Mouse (Mus musculus) intestine, postnatal 0 days (tissue): ENCODE measurements around the gene Pdzk1ip1. TPM values are rescaled to one million over a fixed set of nuclear protein-coding genes. Genes with fewer than 3 reads are reported as not detected.

Experiments used
- ATAC-seq: fragments of 200-750 bp; cut with Nextera tagmentation; 2 replicates; pipeline ENCODE4 v1.8.0; 2017; ENCODE audit warnings: mild to moderate bottlenecking, moderate TSS enrichment, moderate library complexity
- H3K27ac ChIP-seq: fragments of 300-500 bp; sonication (generic); 2 replicates; pipeline ENCODE4 v1.5.1; 2014; ENCODE audit warnings: mild to moderate bottlenecking, low read depth, low read length, moderate library complexity
- H3K27me3 ChIP-seq: fragments of 300-500 bp; sonication (generic); replicated peaks from 2 replicates; pipeline ENCODE4 v1.6.1; 2014; ENCODE audit warnings: low read length, mixed read lengths; ENCODE audit not compliant: control insufficient read depth, insufficient read depth
- H3K36me3 ChIP-seq: fragments of 300-500 bp; sonication (generic); 2 replicates; pipeline ENCODE4 v1.6.1; 2014; ENCODE audit warnings: mild to moderate bottlenecking, moderate library complexity; ENCODE audit not compliant: control insufficient read depth, insufficient read depth
- H3K4me1 ChIP-seq: fragments of 300-500 bp; sonication (generic); replicated peaks from 2 replicates; pipeline ENCODE4 v1.6.1; 2014; ENCODE audit warnings: antibody characterized with exemption, low read length, mixed read lengths; ENCODE audit not compliant: control insufficient read depth, insufficient read depth
- H3K4me2 ChIP-seq: fragments of 300-500 bp; sonication (generic); replicated peaks from 2 replicates; pipeline ENCODE4 v1.6.1; 2014; ENCODE audit warnings: low read depth, mild to moderate bottlenecking, moderate library complexity
- H3K4me3 ChIP-seq: fragments of 300-500 bp; sonication (generic); 2 replicates; pipeline ENCODE4 v1.5.1; 2014; ENCODE audit warnings: low read depth, low read length
- H3K9ac ChIP-seq: fragments of 300-500 bp; sonication (generic); 2 replicates; pipeline ENCODE4 v1.6.1; 2014; ENCODE audit warnings: mild to moderate bottlenecking, low read depth, low read length
- H3K9me3 ChIP-seq: fragments of 300-500 bp; sonication (generic); 2 replicates; pipeline ENCODE4 v1.6.1; 2016; ENCODE audit warnings: mixed run types; ENCODE audit not compliant: control insufficient read depth
- CTCF ChIP-seq: sonication (generic); IDR thresholded peaks from 2 replicates; pipeline ENCODE4 v1.5.1; 2016; ENCODE audit warnings: low read depth, mild to moderate bottlenecking, control low read depth, antibody characterized with exemption, moderate library complexity
- WGBS: fragments of 180-500 bp; shearing (Covaris S2); extraction: QIAGEN DNeasy Blood & Tissue Kit; methylation state at CpG from one replicate; pipeline ENCODE4 v1.1.7; 2014; 5-methylcytosine and 5-hydroxymethylcytosine counted together
- polyA plus RNA-seq: library from polyadenylated mRNA; unstranded; fragments of >200 nt; fragmentation: Nextera tagmentation; extraction: Ambion mirVana; gene quantifications from 2 replicates; pipeline ENCODE4 v1.2.1, GENCODE M21; 2015

The Pdzk1ip1 gene
- 358 and 402 TPM in 2 replicates for polyA plus RNA-seq

- no peaks in the 10 kb centered on the region for H3K36me3 ChIP-seq
- peak within 1 kb of the TSS; percentile 43 for H3K9ac ChIP-seq
- H3K9me3 ChIP-seq = no peaks in the 10 kb centered on the region
- H3K4me2 ChIP-seq = peak within 1 kb of the TSS; percentile 62
- peak; percentile 73 for ATAC-seq
- H3K27me3 ChIP-seq = no peaks in the 10 kb centered on the region
- H3K27ac ChIP-seq = peak within 1 kb of the TSS; percentile 82
- 10% methylated on average over 11 of the region's 11 CpGs for WGBS
- TF ChIP-seq CTCF = no peak
- peak within 1 kb of the TSS; percentile 40 for H3K4me3 ChIP-seq
- H3K4me1 ChIP-seq = no peaks in the 10 kb centered on the region
These were observed at the start of gene Pdzk1ip1 for GRCm38 (mm10) chr4:115088611-115089338. Gene Pdzk1ip1, plus strand, starts transcription at chr4:115088708.

GRCm38 (mm10) chr4:115045621-115046020, 42.9 kb upstream of the Pdzk1ip1 start:
- TF ChIP-seq CTCF = no peak
- Histone ChIP-seq H3K4me3 (no peak overlapping the region), H3K36me3 (peaks cover 17% of the 10 kb centered on the region), H3K9me3 (no peaks in the 10 kb centered on the region), H3K4me1 (no peaks in the 10 kb centered on the region), H3K27ac (no peak overlapping the region), H3K27me3 (peaks cover 11% of the 10 kb centered on the region; the same call in 1 of the 2 replicates), H3K9ac (no peak overlapping the region), H3K4me2 (no peak overlapping the region)
- no peak for ATAC-seq
- WGBS = 76% methylated on average over 3 of the region's 3 CpGs

GRCm38 (mm10) chr4:115047750-115048149, 40.8 kb upstream of the Pdzk1ip1 start:
- no peaks in the 10 kb centered on the region for H3K36me3 ChIP-seq
- no peak overlapping the region for H3K4me2 ChIP-seq
- no peak overlapping the region for H3K4me3 ChIP-seq
- no peak for ATAC-seq
- H3K27ac ChIP-seq = no peak overlapping the region
- H3K9ac ChIP-seq = no peak overlapping the region
- H3K4me1 ChIP-seq = no peaks in the 10 kb centered on the region
- no peaks in the 10 kb centered on the region for H3K9me3 ChIP-seq
- peak; percentile 71 for TF ChIP-seq CTCF
- WGBS = 7% methylated on average over 5 of the region's 5 CpGs
- H3K27me3 ChIP-seq = peaks cover 30% of the 10 kb centered on the region

- no peak overlapping the region for H3K4me2 ChIP-seq
- no peaks in the 10 kb centered on the region for H3K9me3 ChIP-seq
- no peaks in the 10 kb centered on the region for H3K4me1 ChIP-seq
- no peak overlapping the region for H3K27ac ChIP-seq
- H3K36me3 ChIP-seq = no peaks in the 10 kb centered on the region
- no peak overlapping the region for H3K9ac ChIP-seq
- no peak for TF ChIP-seq CTCF
- H3K27me3 ChIP-seq = peaks cover 33% of the 10 kb centered on the region
- no peak for ATAC-seq
- 68% methylated on average over 8 of the region's 8 CpGs for WGBS
- H3K4me3 ChIP-seq = no peak overlapping the region
These were observed 40.3 kb upstream of the Pdzk1ip1 start for GRCm38 (mm10) chr4:115048190-115048589.

GRCm38 (mm10) chr4:115051245-115051644, 37.3 kb upstream of the Pdzk1ip1 start:
- H3K4me2 ChIP-seq = no peak overlapping the region
- H3K4me3 ChIP-seq = no peak overlapping the region
- no peaks in the 10 kb centered on the region for H3K4me1 ChIP-seq
- ATAC-seq = no peak
- peaks cover 60% of the 10 kb centered on the region for H3K27me3 ChIP-seq
- H3K36me3 ChIP-seq = no peaks in the 10 kb centered on the region
- H3K27ac ChIP-seq = no peak overlapping the region
- WGBS = 63% methylated on average over 5 of the region's 5 CpGs
- no peak overlapping the region for H3K9ac ChIP-seq
- TF ChIP-seq CTCF = no peak
- H3K9me3 ChIP-seq = no peaks in the 10 kb centered on the region

- Histone ChIP-seq H3K9ac (no peak overlapping the region), H3K27me3 (peaks cover 70% of the 10 kb centered on the region), H3K27ac (peak overlapping the region; percentile 21; the same call in 1 of the 2 replicates), H3K4me2 (peak overlapping the region; percentile 55), H3K4me3 (peak overlapping the region; percentile 29), H3K4me1 (no peaks in the 10 kb centered on the region), H3K36me3 (no peaks in the 10 kb centered on the region), H3K9me3 (no peaks in the 10 kb centered on the region)
- 2% methylated on average over 36 of the region's 36 CpGs for whole genome bisulfite sequencing
- no peak for ATAC-seq
- TF ChIP-seq CTCF = no peak
These were observed 36.0 kb upstream of the Pdzk1ip1 start for GRCm38 (mm10) chr4:115052343-115053005.
